Mouse (Mus musculus) hindbrain, embryonic 14.5 days (tissue): ENCODE data around the gene Chst12. TPM values are rescaled to one million over a fixed set of nuclear protein-coding genes. Genes with fewer than 3 reads are reported as not detected.

Experiments used
- ATAC-seq: fragments of 200-750 bp; cut with Nextera tagmentation; 2 replicates; pipeline ENCODE4 v1.8.0; 2017; ENCODE audit warnings: moderate number of reproducible peaks, mild to moderate bottlenecking, moderate TSS enrichment, moderate library complexity; ENCODE audit not compliant: low FRiP score
- DNase-seq: peaks from one replicate; pipeline ENCODE4 v3.0.0-alpha.2; 2015; ENCODE audit warnings: low spot score
- H3K27ac ChIP-seq: fragments of 300-500 bp; sonication (generic); 2 replicates; pipeline ENCODE4 v1.5.1; 2014; ENCODE audit warnings: mild to moderate bottlenecking, moderate library complexity
- H3K27me3 ChIP-seq: fragments of 300-500 bp; sonication (generic); 2 replicates; pipeline ENCODE4 v1.6.1; 2014; ENCODE audit warnings: mild to moderate bottlenecking, low read length, mixed read lengths; ENCODE audit not compliant: control insufficient read depth, insufficient read depth
- H3K36me3 ChIP-seq: fragments of 300-500 bp; sonication (generic); replicated peaks from 2 replicates; pipeline ENCODE4 v1.6.1; 2014; ENCODE audit not compliant: control insufficient read depth, insufficient read depth
- H3K4me1 ChIP-seq: fragments of 300-500 bp; sonication (generic); replicated peaks from 2 replicates; pipeline ENCODE4 v1.6.1; 2014; ENCODE audit warnings: antibody characterized with exemption, low read length, mixed read lengths; ENCODE audit not compliant: control insufficient read depth, insufficient read depth
- H3K4me2 ChIP-seq: fragments of 300-500 bp; sonication (generic); replicated peaks from 2 replicates; pipeline ENCODE4 v1.6.1; 2014; ENCODE audit warnings: mild to moderate bottlenecking, moderate library complexity
- H3K4me3 ChIP-seq: fragments of 300-500 bp; sonication (generic); replicated peaks from 2 replicates; pipeline ENCODE4 v1.5.1; 2014; ENCODE audit warnings: mild to moderate bottlenecking, low read length
- H3K9ac ChIP-seq: fragments of 300-500 bp; sonication (generic); 2 replicates; pipeline ENCODE4 v1.6.1; 2014
- H3K9me3 ChIP-seq: fragments of 300-500 bp; sonication (generic); 2 replicates; pipeline ENCODE4 v1.6.1; 2016; ENCODE audit warnings: low read length; ENCODE audit not compliant: control insufficient read depth
- WGBS: fragments of 180-500 bp; shearing (Covaris S2); extraction: QIAGEN DNeasy Blood & Tissue Kit; methylation state at CpG from one replicate; pipeline ENCODE4 v1.1.7; 2014; 5-methylcytosine and 5-hydroxymethylcytosine counted together
- polyA plus RNA-seq: library from polyadenylated mRNA; unstranded; fragments of >200 nt; fragmentation: Nextera tagmentation; extraction: Ambion mirVana; gene quantifications from 2 replicates; pipeline ENCODE4 v1.2.1, GENCODE M21; 2014

The Chst12 gene
- polyA plus RNA-seq, 1 experiment from 2014 or later = 22.9 TPM

GRCm38 (mm10) chr5:140566271-140566670 is 60.9 kb downstream of the Chst12 start:
- Histone ChIP-seq H3K27me3 (no peaks in the 10 kb centered on the region), H3K9ac (no peak overlapping the region), H3K4me2 (no peak overlapping the region), H3K4me3 (no peak overlapping the region), H3K4me1 (no peaks in the 10 kb centered on the region), H3K9me3 (no peaks in the 10 kb centered on the region), H3K27ac (no peak overlapping the region), H3K36me3 (no peaks in the 10 kb centered on the region)
- 62% methylated on average over 4 of the region's 4 CpGs for WGBS
- ATAC-seq = no peak
- no peak for DNase-seq

- H3K27me3 ChIP-seq = no peaks in the 10 kb centered on the region
- H3K36me3 ChIP-seq = no peaks in the 10 kb centered on the region
- H3K4me1 ChIP-seq = no peaks in the 10 kb centered on the region
- WGBS = 66% methylated on average over 11 of the region's 11 CpGs
- ATAC-seq (no peak), DNase-seq (no peak)
- no peak overlapping the region for H3K27ac ChIP-seq
- H3K4me2 ChIP-seq = no peak overlapping the region
- H3K9me3 ChIP-seq = no peaks in the 10 kb centered on the region
- H3K4me3 ChIP-seq = no peak overlapping the region
- no peak overlapping the region for H3K9ac ChIP-seq
Observed at GRCm38 (mm10) chr5:140567321-140567720, 62.0 kb downstream of the Chst12 start.

- no peaks in the 10 kb centered on the region for H3K4me1 ChIP-seq
- WGBS = 86% methylated on average over 5 of the region's 5 CpGs
- ATAC-seq = no peak
Observed at GRCm38 (mm10) chr5:140567751-140568150, 62.4 kb downstream of the Chst12 start.

GRCm38 (mm10) chr5:140568321-140568970 is 63.1 kb downstream of the Chst12 start:
- 42% methylated on average over 10 of the region's 10 CpGs for WGBS
- Histone ChIP-seq H3K27me3 (no peaks in the 10 kb centered on the region), H3K27ac (no peak overlapping the region), H3K4me2 (no peak overlapping the region), H3K36me3 (no peaks in the 10 kb centered on the region), H3K9ac (no peak overlapping the region), H3K9me3 (no peaks in the 10 kb centered on the region), H3K4me1 (no peaks in the 10 kb centered on the region), H3K4me3 (no peak overlapping the region)
- peak; percentile 77 for DNase-seq
- ATAC-seq = no peak

More at GRCm38 (mm10) chr5:140567751-140568150, 62.4 kb downstream of the Chst12 start:
- Histone ChIP-seq H3K9me3 (no peaks in the 10 kb centered on the region), H3K4me2 (no peak overlapping the region), H3K36me3 (no peaks in the 10 kb centered on the region), H3K9ac (no peak overlapping the region), H3K27ac (no peak overlapping the region), H3K27me3 (no peaks in the 10 kb centered on the region), H3K4me3 (no peak overlapping the region)
- no peak for DNase-seq

GRCm38 (mm10) chr5:140569032-140569595 is 63.8 kb downstream of the Chst12 start:
- no peak overlapping the region for H3K4me2 ChIP-seq
- no peak overlapping the region for H3K4me3 ChIP-seq
- no peaks in the 10 kb centered on the region for H3K36me3 ChIP-seq
- 85% methylated on average over 16 of the region's 16 CpGs for WGBS
- no peaks in the 10 kb centered on the region for H3K4me1 ChIP-seq
- no peak overlapping the region for H3K9ac ChIP-seq
- H3K9me3 ChIP-seq = no peaks in the 10 kb centered on the region
- no peak overlapping the region for H3K27ac ChIP-seq
- no peak for DNase-seq
- ATAC-seq = no peak
- no peaks in the 10 kb centered on the region for H3K27me3 ChIP-seq

GRCm38 (mm10) chr5:140570223-140570870 is 65.0 kb downstream of the Chst12 start:
- no peaks in the 10 kb centered on the region for H3K36me3 ChIP-seq
- H3K27ac ChIP-seq = no peak overlapping the region
- DNase-seq = no peak
- H3K4me2 ChIP-seq = no peak overlapping the region
- no peak overlapping the region for H3K9ac ChIP-seq
- no peaks in the 10 kb centered on the region for H3K9me3 ChIP-seq
- H3K4me3 ChIP-seq = no peak overlapping the region
- no peaks in the 10 kb centered on the region for H3K4me1 ChIP-seq
- no peak for ATAC-seq
- WGBS = 84% methylated on average over 13 of the region's 13 CpGs
- no peaks in the 10 kb centered on the region for H3K27me3 ChIP-seq

- no peak overlapping the region for H3K4me3 ChIP-seq
- H3K27me3 ChIP-seq = no peaks in the 10 kb centered on the region
- H3K4me2 ChIP-seq = no peak overlapping the region
- H3K27ac ChIP-seq = no peak overlapping the region
- no peak for ATAC-seq
- no peaks in the 10 kb centered on the region for H3K4me1 ChIP-seq
- H3K9ac ChIP-seq = no peak overlapping the region
- no peaks in the 10 kb centered on the region for H3K9me3 ChIP-seq
- 47% methylated on average over 4 of the region's 4 CpGs for WGBS
- no peak for DNase-seq
- H3K36me3 ChIP-seq = no peaks in the 10 kb centered on the region
Observed at GRCm38 (mm10) chr5:140571201-140571600, 65.9 kb downstream of the Chst12 start.

GRCm38 (mm10) chr5:140571673-140572072 is 66.3 kb downstream of the Chst12 start:
- Histone ChIP-seq H3K9me3 (no peaks in the 10 kb centered on the region), H3K27ac (no peak overlapping the region), H3K4me3 (no peak overlapping the region), H3K9ac (no peak overlapping the region), H3K36me3 (no peaks in the 10 kb centered on the region), H3K4me1 (no peaks in the 10 kb centered on the region), H3K4me2 (no peak overlapping the region), H3K27me3 (no peaks in the 10 kb centered on the region)
- WGBS = 47% methylated on average over 10 of the region's 10 CpGs
- ATAC-seq (no peak), DNase-seq (no peak)

GRCm38 (mm10) chr5:140572611-140573010 is 67.3 kb downstream of the Chst12 start:
- ATAC-seq (no peak), DNase-seq (no peak)
- WGBS = 77% methylated on average over 6 of the region's 6 CpGs
- H3K9me3 ChIP-seq = no peaks in the 10 kb centered on the region
- H3K4me1 ChIP-seq = no peaks in the 10 kb centered on the region
- H3K27me3 ChIP-seq = no peaks in the 10 kb centered on the region
- H3K36me3 ChIP-seq = no peaks in the 10 kb centered on the region
- H3K4me3 ChIP-seq = no peak overlapping the region
- H3K27ac ChIP-seq = no peak overlapping the region
- H3K9ac ChIP-seq = no peak overlapping the region
- H3K4me2 ChIP-seq = no peak overlapping the region
